Mouse (Mus musculus) forebrain, embryonic 12.5 days (tissue): ENCODE measurements around the gene Tmem56. TPM values are rescaled to one million over a fixed set of nuclear protein-coding genes. Genes with fewer than 3 reads are reported as not detected.

Experiments used
- ATAC-seq: fragments of 200-750 bp; cut with Nextera tagmentation; 2 replicates; pipeline ENCODE4 v1.8.0; 2017; ENCODE audit warnings: moderate TSS enrichment; ENCODE audit not compliant: low FRiP score
- H3K27ac ChIP-seq: fragments of 300-500 bp; sonication (generic); 2 replicates; pipeline ENCODE4 v1.5.1; 2016; ENCODE audit warnings: mild to moderate bottlenecking
- H3K27me3 ChIP-seq: fragments of 300-500 bp; sonication (generic); 2 replicates; pipeline ENCODE4 v1.6.1; 2016; ENCODE audit warnings: mild to moderate bottlenecking
- H3K36me3 ChIP-seq: fragments of 300-500 bp; sonication (generic); replicated peaks from 2 replicates; pipeline ENCODE4 v1.6.1; 2016; ENCODE audit warnings: mild to moderate bottlenecking
- H3K4me1 ChIP-seq: fragments of 300-500 bp; sonication (generic); 2 replicates; pipeline ENCODE4 v1.6.1; 2016
- H3K4me2 ChIP-seq: fragments of 300-500 bp; sonication (generic); 2 replicates; pipeline ENCODE4 v1.6.1; 2016; ENCODE audit warnings: mild to moderate bottlenecking, moderate library complexity
- H3K4me3 ChIP-seq: fragments of 300-500 bp; sonication (generic); replicated peaks from 2 replicates; pipeline ENCODE4 v1.5.1; 2016; ENCODE audit warnings: mild to moderate bottlenecking
- H3K9ac ChIP-seq: fragments of 300-500 bp; sonication (generic); 2 replicates; pipeline ENCODE4 v1.6.1; 2016; ENCODE audit warnings: mild to moderate bottlenecking
- H3K9me3 ChIP-seq: fragments of 300-500 bp; sonication (generic); 2 replicates; pipeline ENCODE4 v1.6.1; 2016
- WGBS: fragments of 180-500 bp; shearing (Covaris S2); methylation state at CpG from one replicate; pipeline ENCODE4 v1.1.7; 2016; 5-methylcytosine and 5-hydroxymethylcytosine counted together
- polyA plus RNA-seq: library from polyadenylated mRNA; unstranded; fragments of >200 nt; fragmentation: Nextera tagmentation; extraction: Ambion mirVana; gene quantifications from 2 replicates; pipeline ENCODE4 v1.2.1, GENCODE M21; 2016

The Tmem56 gene
- polyA plus RNA-seq, 1 experiment from 2014 or later = 2.6 TPM

DNA sequence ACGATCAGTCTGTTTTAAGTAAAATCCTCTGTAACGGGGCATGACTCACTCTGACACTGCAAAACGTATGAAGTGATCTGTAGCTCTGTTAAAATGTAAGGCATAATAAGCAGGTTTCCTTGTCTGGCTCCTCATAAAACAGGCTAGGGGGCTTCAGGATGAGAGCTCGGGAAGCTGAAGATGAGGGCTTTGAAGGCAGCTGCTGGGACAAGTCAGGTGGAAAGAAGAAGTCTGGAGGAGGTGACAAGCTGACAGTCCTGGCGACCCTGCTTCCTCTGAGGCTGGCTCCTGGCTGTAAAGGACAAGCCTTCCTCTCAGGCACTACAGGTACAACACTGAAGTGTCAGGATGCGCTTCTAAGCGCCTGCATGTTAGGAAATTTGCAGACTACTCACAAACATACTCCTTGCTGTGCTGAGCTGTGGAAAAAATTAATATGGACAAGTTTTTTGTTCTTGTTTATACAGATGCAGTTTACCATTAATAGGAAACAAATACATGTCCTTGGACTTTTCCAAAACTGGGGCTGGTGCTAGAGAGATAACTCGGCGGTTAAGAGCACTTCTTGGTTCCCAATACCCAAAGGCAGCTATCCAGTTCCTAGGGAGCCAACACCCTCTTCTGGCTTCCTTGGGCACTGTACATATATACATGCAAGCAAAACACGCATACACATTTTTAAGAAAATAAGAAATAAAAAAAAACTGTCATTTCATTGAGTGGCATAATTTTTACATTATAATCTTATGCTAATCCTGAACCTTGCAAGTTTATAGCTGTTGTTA, 125.2 kb downstream of the Tmem56 start:
- Histone ChIP-seq H3K4me2 (peak overlapping the region; percentile 24; the same call in 1 of the 2 replicates), H3K4me1 (peaks cover 22% of the 10 kb centered on the region), H3K9ac (no peak overlapping the region), H3K27ac (peak overlapping the region; percentile 58; the same call in 1 of the 2 replicates), H3K36me3 (no peaks in the 10 kb centered on the region), H3K27me3 (no peaks in the 10 kb centered on the region), H3K4me3 (no peak overlapping the region), H3K9me3 (no peaks in the 10 kb centered on the region)
- WGBS = 61% methylated on average over 10 of the region's 10 CpGs
- no peak for ATAC-seq

DNA sequence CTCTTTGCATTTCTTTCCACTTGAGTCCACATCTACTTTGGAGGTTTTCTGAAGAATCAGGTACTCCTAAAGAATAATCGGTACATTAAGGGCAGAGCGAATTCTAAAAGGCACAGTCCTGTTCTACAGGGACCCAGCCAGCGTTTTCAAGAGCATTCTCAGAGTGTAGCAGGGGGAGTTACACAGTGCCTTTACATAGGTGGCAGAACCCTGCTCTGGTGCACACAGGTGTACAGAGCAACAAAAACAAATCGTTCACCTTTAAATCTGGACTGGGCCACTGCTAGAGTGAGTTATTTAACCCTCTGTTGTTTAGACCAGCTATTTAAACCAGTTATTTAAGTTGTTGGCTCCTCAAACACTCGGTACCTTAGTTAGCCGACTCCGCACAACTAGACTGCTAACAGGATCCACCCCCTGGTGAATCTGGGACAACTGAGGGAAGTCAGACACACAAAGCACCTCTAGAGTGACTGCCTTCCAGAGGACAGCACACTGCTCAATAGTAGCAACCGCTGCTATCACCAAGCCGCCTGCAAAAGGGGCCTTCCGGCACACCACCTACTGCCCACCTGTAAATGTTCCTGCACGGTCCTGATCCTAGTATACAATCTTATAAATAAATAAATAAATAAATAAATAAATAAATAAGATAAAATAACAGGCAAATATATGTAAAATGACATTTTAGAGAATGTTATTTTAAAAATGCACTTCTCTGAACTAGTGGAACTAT, 126.3 kb downstream of the Tmem56 start:
- Histone ChIP-seq H3K4me2 (peak overlapping the region; percentile 37), H3K36me3 (no peaks in the 10 kb centered on the region), H3K9ac (0 out of 2 replicates have a peak overlapping the region, but pooled peaks have one; percentile 5), H3K27me3 (no peaks in the 10 kb centered on the region), H3K4me3 (no peak overlapping the region), H3K9me3 (no peaks in the 10 kb centered on the region), H3K4me1 (peaks cover 22% of the 10 kb centered on the region), H3K27ac (peak overlapping the region; percentile 80)
- peak; percentile 70; the same call in 1 of the 2 replicates for ATAC-seq
- 30% methylated on average over 11 of the region's 11 CpGs for WGBS

DNA sequence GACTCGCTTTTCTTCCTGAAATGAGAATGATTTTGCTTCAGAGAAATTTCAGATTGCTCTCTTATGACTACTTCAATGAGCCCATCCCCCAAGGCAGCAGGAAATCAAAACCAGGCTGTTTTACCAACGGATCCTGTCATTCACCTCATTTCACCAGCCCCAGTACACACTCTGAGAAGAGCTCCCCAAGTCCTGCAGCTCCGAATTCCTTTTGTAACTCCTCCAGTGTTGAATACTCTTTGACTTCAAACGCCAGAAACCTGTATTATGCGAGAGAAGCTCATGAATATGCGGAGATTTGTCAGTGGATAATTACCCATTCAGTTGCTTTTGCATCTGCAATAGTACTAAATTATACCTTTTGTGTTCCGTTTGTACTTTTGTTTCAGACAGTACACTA, 126.9 kb downstream of the Tmem56 start:
- H3K27ac ChIP-seq = peak overlapping the region; percentile 80
- H3K4me2 ChIP-seq = peak overlapping the region; percentile 37
- H3K4me1 ChIP-seq = peaks cover 22% of the 10 kb centered on the region
- H3K9me3 ChIP-seq = no peaks in the 10 kb centered on the region
- H3K36me3 ChIP-seq = no peaks in the 10 kb centered on the region
- no peak overlapping the region for H3K4me3 ChIP-seq
- peak; percentile 78; the same call in 1 of the 2 replicates for ATAC-seq
- H3K27me3 ChIP-seq = no peaks in the 10 kb centered on the region
- no peak overlapping the region for H3K9ac ChIP-seq
- 7% methylated on average over 7 of the region's 7 CpGs for WGBS

Other genes with a start within 250 kb of the Tmem56 start
- gene Rwdd3, start 111.4 kb downstream of the Tmem56 start, polyA plus RNA-seq = 14.2 and 17.5 TPM in 2 replicates
- 30.1 and 31.5 TPM in 2 replicates for gene Alg14, start 8.7 kb upstream of the Tmem56 start, polyA plus RNA-seq
- 831 and 838 TPM in 2 replicates for gene Cnn3, start 143.4 kb upstream of the Tmem56 start, polyA plus RNA-seq
- gene Slc44a3, start 249.3 kb upstream of the Tmem56 start, polyA plus RNA-seq = 0.53 and 0.97 TPM in 2 replicates